Mouse (Mus musculus): ENCODE measurements around the gene Olfr1347. TPM values are rescaled to one million over a fixed set of nuclear protein-coding genes. Genes with fewer than 3 reads are reported as not detected.

The Olfr1347 gene
- polyA plus RNA-seq, 1 experiment from 2014 or later = not detected

DNA sequence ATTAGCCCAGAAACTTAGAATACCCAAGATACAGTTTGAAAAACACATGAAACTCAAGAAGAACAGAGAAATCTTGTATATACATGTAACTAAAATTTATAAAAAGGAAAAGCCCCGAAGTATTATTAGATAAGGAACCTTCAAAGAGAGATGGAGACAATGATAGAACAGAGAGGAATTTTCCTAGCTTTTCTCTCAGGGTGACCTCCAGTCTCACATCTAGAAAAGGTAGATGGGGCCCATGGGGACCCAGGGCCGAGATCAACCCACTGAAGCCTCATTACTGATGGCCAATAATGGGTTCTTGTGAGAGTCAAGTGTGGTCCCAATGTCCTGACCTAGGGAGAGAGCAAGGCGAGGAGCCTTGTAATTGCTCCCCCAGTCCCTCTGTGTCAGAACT, 61.2 kb downstream of the Olfr1347 start, which contains the start of gene Olfr1344:
TSS of gene Olfr1344 (plus strand) at position 301 of the 400 bp plus-strand sequence.
- Histone ChIP-seq H3K9me3 (no peaks in the 10 kb centered on the region), H3K4me1 (replicated peaks) (peaks cover 18% of the 10 kb centered on the region), H3K4me2 (no peak within 1 kb of the TSS), H3K27ac (replicated peaks) (no peak within 1 kb of the TSS), H3K4me3 (no peak within 1 kb of the TSS), H3K9ac (no peak within 1 kb of the TSS), H3K27me3 (no peaks in the 10 kb centered on the region), H3K36me3 (no peaks in the 10 kb centered on the region)
- WGBS = 90% methylated on average over 3 of the region's 3 CpGs
- ATAC-seq (ENCODE audit: low FRiP score, low read depth) = no peak

Other genes with a start within 250 kb of the Olfr1347 start
- gene Epp13, start 247.0 kb downstream of the Olfr1347 start, polyA plus RNA-seq (2015; fragmentation: Nextera tagmentation; extraction: Ambion mirVana) = 0.23 and 0.41 TPM in 2 replicates
- gene Zfp667, start 213.2 kb downstream of the Olfr1347 start, polyA plus RNA-seq (2015; fragmentation: Nextera tagmentation; extraction: Ambion mirVana) = 16.3 and 17.6 TPM in 2 replicates
- 13.6 and 14.7 TPM in 2 replicates for gene Zfp583, start 168.5 kb downstream of the Olfr1347 start, polyA plus RNA-seq (2015; fragmentation: Nextera tagmentation; extraction: Ambion mirVana)
- gene Gm3854, start 156.0 kb downstream of the Olfr1347 start, polyA plus RNA-seq (2015; fragmentation: Nextera tagmentation; extraction: Ambion mirVana) = 8.1 and 8.5 TPM in 2 replicates
- 3.5 and 4.9 TPM in 2 replicates for gene Zfp78, start 136.5 kb downstream of the Olfr1347 start, polyA plus RNA-seq (2015; fragmentation: Nextera tagmentation; extraction: Ambion mirVana)
- gene Zfp28, start 116.5 kb downstream of the Olfr1347 start, polyA plus RNA-seq (2015; fragmentation: Nextera tagmentation; extraction: Ambion mirVana) = 13.8 and 14.2 TPM in 2 replicates
- 7.0 and 8.4 TPM in 2 replicates for gene Smim17, start 101.0 kb downstream of the Olfr1347 start, polyA plus RNA-seq (2015; fragmentation: Nextera tagmentation; extraction: Ambion mirVana)
- gene Gm20715, start 89.5 kb downstream of the Olfr1347 start, polyA plus RNA-seq (2015; fragmentation: Nextera tagmentation; extraction: Ambion mirVana) = 0.05 TPM in 1 of 2 replicates, not detected in the other
- 0.14 and 0.18 TPM in 2 replicates for gene Olfr1344, start 61.1 kb downstream of the Olfr1347 start, polyA plus RNA-seq (2015; fragmentation: Nextera tagmentation; extraction: Ambion mirVana)
- not detected in 2 replicates for gene Olfr1336, start 43.6 kb downstream of the Olfr1347 start, polyA plus RNA-seq (2015; fragmentation: Nextera tagmentation; extraction: Ambion mirVana)
- not detected in 2 replicates for gene Olfr1346, start 32.7 kb downstream of the Olfr1347 start, polyA plus RNA-seq (2015; fragmentation: Nextera tagmentation; extraction: Ambion mirVana)
- gene Olfr5, start 12.8 kb downstream of the Olfr1347 start, polyA plus RNA-seq (2015; fragmentation: Nextera tagmentation; extraction: Ambion mirVana) = not detected in 2 replicates
- not detected in 2 replicates for gene Olfr1348, start 9.0 kb upstream of the Olfr1347 start, polyA plus RNA-seq (2015; fragmentation: Nextera tagmentation; extraction: Ambion mirVana)
- not detected in 2 replicates for gene Olfr1349, start 23.2 kb upstream of the Olfr1347 start, polyA plus RNA-seq (2015; fragmentation: Nextera tagmentation; extraction: Ambion mirVana)
- not detected in 2 replicates for gene Olfr1350, start 65.1 kb upstream of the Olfr1347 start, polyA plus RNA-seq (2015; fragmentation: Nextera tagmentation; extraction: Ambion mirVana)
- 7.1 and 7.5 TPM in 2 replicates for gene Zim1, start 196.7 kb upstream of the Olfr1347 start, polyA plus RNA-seq (2015; fragmentation: Nextera tagmentation; extraction: Ambion mirVana)
- gene Peg3, start 230.7 kb upstream of the Olfr1347 start, polyA plus RNA-seq (2015; fragmentation: Nextera tagmentation; extraction: Ambion mirVana) = 90.4 and 93.6 TPM in 2 replicates
- gene Usp29, start 230.8 kb upstream of the Olfr1347 start, polyA plus RNA-seq (2015; fragmentation: Nextera tagmentation; extraction: Ambion mirVana) = 28.3 and 30.2 TPM in 2 replicates